Mouse (Mus musculus): ENCODE results near the gene Arhgef11. TPM values are rescaled to one million over a fixed set of nuclear protein-coding genes. Genes with fewer than 3 reads are reported as not detected.

Gene Arhgef11
- polyA plus RNA-seq, 1 experiment from 2014 or later: 6.3 TPM

DNA sequence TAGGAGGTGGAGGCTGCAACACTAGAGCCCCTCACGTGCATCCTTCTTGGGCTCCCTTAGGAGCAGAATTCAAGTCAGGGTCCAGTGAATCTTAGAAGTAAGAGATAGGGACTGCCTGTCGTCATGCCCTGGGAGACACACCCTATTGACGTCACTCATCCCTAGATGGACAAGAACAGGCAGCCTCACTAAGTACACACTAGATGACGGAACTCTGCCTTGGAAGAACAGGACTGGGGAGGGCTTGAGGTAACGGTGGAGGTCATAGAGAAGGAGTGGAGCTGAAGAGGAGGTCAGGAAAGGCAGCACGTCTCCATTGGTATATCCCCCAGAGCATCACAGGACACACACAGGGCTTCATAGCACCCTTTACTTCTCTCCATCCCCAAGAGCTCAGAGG, 111.3 kb downstream of the Arhgef11 start:
- Histone ChIP-seq H3K27me3 (replicated peaks; ENCODE audit: control insufficient read depth, insufficient read depth, low read length) (no peaks in the 10 kb centered on the region), H3K36me3 (ENCODE audit: control insufficient read depth, insufficient read depth, low read length) (peaks cover 6% of the 10 kb centered on the region), H3K9ac (ENCODE audit: low read depth, low read length) (no peak overlapping the region), H3K9me3 (ENCODE audit: control insufficient read depth, low read length) (no peaks in the 10 kb centered on the region), H3K4me2 (no peak overlapping the region), H3K27ac (ENCODE audit: low read depth, low read length) (no peak overlapping the region), H3K4me1 (replicated peaks; ENCODE audit: control insufficient read depth, insufficient read depth, low read length) (no peaks in the 10 kb centered on the region), H3K4me3 (ENCODE audit: low read depth, low read length) (no peak overlapping the region)
- WGBS: 78% methylated on average over 6 of the region's 6 CpGs
- DNase-seq (ENCODE audit: low spot score): no peak
- no peak for ATAC-seq (replicated peaks; ENCODE audit: low FRiP score)

DNA sequence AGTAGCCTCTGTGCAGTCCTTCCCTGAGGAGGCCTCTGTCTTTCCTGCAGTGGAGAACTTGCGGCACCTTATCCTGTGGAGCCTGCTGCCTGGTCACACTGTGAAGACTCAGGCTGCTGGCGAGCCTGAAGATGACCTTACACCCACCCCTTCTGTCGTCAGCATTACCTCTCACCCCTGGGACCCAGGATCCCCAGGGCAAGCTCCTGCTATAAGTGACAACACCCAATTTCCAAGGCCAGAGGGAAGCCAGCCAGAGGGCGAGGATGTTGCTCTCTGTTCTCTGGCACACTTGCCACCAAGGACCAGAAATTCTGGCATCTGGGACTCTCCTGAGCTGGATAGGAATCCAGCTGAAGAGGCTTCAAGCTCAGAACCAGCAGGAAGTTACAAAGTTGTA, 115.7 kb downstream of the Arhgef11 start:
- Histone ChIP-seq H3K27me3 (replicated peaks; ENCODE audit: control insufficient read depth, insufficient read depth, low read length) (no peaks in the 10 kb centered on the region), H3K9ac (ENCODE audit: low read depth, low read length) (no peak overlapping the region), H3K27ac (ENCODE audit: low read depth, low read length) (no peak overlapping the region), H3K9me3 (ENCODE audit: control insufficient read depth, low read length) (no peaks in the 10 kb centered on the region), H3K4me1 (replicated peaks; ENCODE audit: control insufficient read depth, insufficient read depth, low read length) (no peaks in the 10 kb centered on the region), H3K4me2 (no peak overlapping the region), H3K36me3 (ENCODE audit: control insufficient read depth, insufficient read depth, low read length) (peaks cover 11% of the 10 kb centered on the region), H3K4me3 (ENCODE audit: low read depth, low read length) (no peak overlapping the region)
- WGBS: 69% methylated on average over 4 of the region's 4 CpGs
- ATAC-seq (replicated peaks; ENCODE audit: low FRiP score) (no peak), DNase-seq (ENCODE audit: low spot score) (no peak)

DNA sequence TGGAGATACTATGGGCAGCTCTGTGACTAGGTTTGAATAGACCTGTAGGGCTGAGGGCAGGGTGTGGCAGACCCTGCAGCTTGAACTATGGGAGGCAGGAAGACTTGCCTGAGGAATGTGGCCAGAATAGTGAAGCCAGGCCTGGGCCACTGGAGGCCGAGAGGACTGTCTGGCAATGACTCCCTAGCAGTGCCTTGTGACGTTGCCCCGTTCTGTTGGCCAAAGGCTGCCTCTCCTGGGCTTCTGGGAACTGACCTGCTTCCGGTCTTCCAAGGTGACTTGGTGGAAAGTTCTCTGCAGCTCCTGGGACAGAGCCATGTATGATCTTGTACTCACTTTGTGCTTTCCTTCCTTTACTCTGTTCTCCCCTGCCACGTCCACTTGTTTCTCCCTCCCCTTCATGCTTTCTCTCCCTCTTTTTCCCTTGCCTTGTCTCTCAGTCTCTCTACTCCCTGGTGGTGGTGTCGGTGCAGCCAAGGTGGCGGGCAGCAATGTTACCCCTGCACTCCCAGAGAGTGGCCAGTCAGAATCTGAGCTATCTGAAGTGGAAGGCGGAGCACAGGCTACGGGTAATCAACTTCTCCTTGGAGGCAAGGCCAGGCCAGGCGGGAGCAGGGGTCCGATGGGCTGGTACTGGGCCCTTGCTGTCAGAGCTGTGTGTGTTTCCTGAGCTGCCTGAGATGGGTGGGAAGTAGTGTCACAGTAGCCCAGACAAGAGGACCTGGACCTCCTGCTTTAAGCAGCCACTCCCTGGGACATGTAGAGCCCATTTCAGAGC, 116.8 kb downstream of the Arhgef11 start:
- Histone ChIP-seq H3K9me3 (ENCODE audit: control insufficient read depth, low read length) (no peaks in the 10 kb centered on the region), H3K4me2 (no peak overlapping the region), H3K4me1 (replicated peaks; ENCODE audit: control insufficient read depth, insufficient read depth, low read length) (no peaks in the 10 kb centered on the region), H3K36me3 (ENCODE audit: control insufficient read depth, insufficient read depth, low read length) (peaks cover 8% of the 10 kb centered on the region; the same call in 1 of the 2 replicates), H3K27me3 (replicated peaks; ENCODE audit: control insufficient read depth, insufficient read depth, low read length) (no peaks in the 10 kb centered on the region), H3K4me3 (ENCODE audit: low read depth, low read length) (no peak overlapping the region), H3K27ac (ENCODE audit: low read depth, low read length) (no peak overlapping the region), H3K9ac (ENCODE audit: low read depth, low read length) (no peak overlapping the region)
- ATAC-seq (replicated peaks; ENCODE audit: low FRiP score) (no peak), DNase-seq (ENCODE audit: low spot score) (no peak)
- WGBS: 80% methylated on average over 11 of the region's 11 CpGs

DNA sequence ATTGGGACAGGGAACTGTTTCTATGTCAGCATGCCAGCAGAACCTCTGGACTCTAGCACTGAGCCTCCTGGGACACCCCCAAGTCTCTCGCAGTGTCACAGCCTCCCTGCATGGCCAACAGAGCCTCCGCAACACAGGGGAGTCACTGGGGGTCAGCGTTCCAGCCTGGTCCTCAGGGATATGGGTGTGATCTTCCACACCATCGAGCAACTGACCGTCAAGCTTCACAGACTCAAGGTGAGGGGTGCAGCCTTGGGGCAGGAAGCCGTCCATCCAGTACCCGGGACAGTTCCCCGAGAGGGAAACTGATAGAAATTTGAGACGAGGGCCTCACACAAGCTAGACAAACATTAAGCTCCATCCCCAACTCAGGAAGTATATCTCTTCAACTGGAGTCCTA, 118.0 kb downstream of the Arhgef11 start:
- H3K27ac ChIP-seq (ENCODE audit: low read depth, low read length): no peak overlapping the region
- no peaks in the 10 kb centered on the region for H3K27me3 ChIP-seq (replicated peaks; ENCODE audit: control insufficient read depth, insufficient read depth, low read length)
- no peaks in the 10 kb centered on the region for H3K4me1 ChIP-seq (replicated peaks; ENCODE audit: control insufficient read depth, insufficient read depth, low read length)
- H3K9me3 ChIP-seq (ENCODE audit: control insufficient read depth, low read length): no peaks in the 10 kb centered on the region
- 72% methylated on average over 9 of the region's 9 CpGs for WGBS
- H3K4me3 ChIP-seq (ENCODE audit: low read depth, low read length): no peak overlapping the region
- H3K9ac ChIP-seq (ENCODE audit: low read depth, low read length): no peak overlapping the region
- no peak overlapping the region for H3K4me2 ChIP-seq
- DNase-seq (ENCODE audit: low spot score): no peak
- peaks cover 8% of the 10 kb centered on the region; the same call in 1 of the 2 replicates for H3K36me3 ChIP-seq (ENCODE audit: control insufficient read depth, insufficient read depth, low read length)
- no peak for ATAC-seq (replicated peaks; ENCODE audit: low FRiP score)

DNA sequence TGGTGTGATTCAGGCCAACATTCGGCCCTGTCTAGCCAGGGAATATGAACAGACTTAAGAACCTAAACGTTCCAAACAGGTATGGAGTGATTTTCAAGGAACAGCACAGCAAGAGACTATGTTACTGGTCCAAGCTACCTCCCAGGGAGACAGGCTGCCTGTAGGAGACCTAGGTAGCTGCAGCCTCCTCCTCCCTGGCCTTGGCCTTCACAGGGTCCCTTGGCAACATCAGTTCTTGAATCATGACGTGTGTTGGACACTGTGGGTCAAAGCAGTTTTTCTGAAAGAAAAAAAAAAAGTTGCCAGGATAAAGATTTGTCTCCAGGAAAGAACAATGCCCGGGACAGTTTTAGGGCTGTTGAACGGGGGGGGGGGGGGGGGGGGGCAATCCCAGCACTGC, 121.5 kb downstream of the Arhgef11 start:
- 70% methylated on average over 5 of the region's 5 CpGs for WGBS
- H3K36me3 ChIP-seq (ENCODE audit: control insufficient read depth, insufficient read depth, low read length): peaks cover 8% of the 10 kb centered on the region; the same call in 1 of the 2 replicates
- no peak for ATAC-seq (replicated peaks; ENCODE audit: low FRiP score)

DNA sequence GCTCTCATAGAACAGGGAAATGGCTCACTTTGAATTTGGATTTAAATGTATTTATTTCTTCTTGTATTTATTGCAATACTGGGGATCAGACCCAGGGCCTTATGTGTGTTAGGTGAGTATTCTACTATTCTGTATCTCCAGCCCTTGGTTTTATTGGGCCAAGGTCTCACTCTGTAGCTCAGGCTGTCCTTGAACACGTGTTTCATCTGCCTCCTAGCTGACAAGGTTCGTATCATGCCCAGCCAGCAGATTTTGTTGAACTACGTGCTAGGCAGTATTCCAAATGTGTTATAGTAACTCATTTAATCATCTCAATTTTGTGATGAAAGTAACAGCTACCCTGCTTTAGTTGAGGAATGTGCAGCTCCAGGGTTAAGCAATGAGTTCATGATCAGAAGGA, 124.7 kb downstream of the Arhgef11 start:
- Histone ChIP-seq H3K4me2 (no peak overlapping the region), H3K9me3 (ENCODE audit: control insufficient read depth, low read length) (no peaks in the 10 kb centered on the region), H3K9ac (ENCODE audit: low read depth, low read length) (no peak overlapping the region), H3K27ac (ENCODE audit: low read depth, low read length) (no peak overlapping the region), H3K36me3 (ENCODE audit: control insufficient read depth, insufficient read depth, low read length) (no peaks in the 10 kb centered on the region; the same call in 1 of the 2 replicates), H3K4me1 (replicated peaks; ENCODE audit: control insufficient read depth, insufficient read depth, low read length) (peaks cover 4% of the 10 kb centered on the region; the same call in 1 of the 2 replicates), H3K4me3 (ENCODE audit: low read depth, low read length) (no peak overlapping the region), H3K27me3 (replicated peaks; ENCODE audit: control insufficient read depth, insufficient read depth, low read length) (no peaks in the 10 kb centered on the region; the same call in 1 of the 2 replicates)
- ATAC-seq (replicated peaks; ENCODE audit: low FRiP score): no peak
- no peak for DNase-seq (ENCODE audit: low spot score)
- WGBS: 88% methylated on average over 3 of the region's 3 CpGs

More for the DNA sequence above, 121.5 kb downstream of the Arhgef11 start:
- Histone ChIP-seq H3K9ac (ENCODE audit: low read depth, low read length) (no peak overlapping the region), H3K27me3 (replicated peaks; ENCODE audit: control insufficient read depth, insufficient read depth, low read length) (no peaks in the 10 kb centered on the region; the same call in 1 of the 2 replicates), H3K9me3 (ENCODE audit: control insufficient read depth, low read length) (no peaks in the 10 kb centered on the region), H3K4me2 (no peak overlapping the region), H3K27ac (ENCODE audit: low read depth, low read length) (no peak overlapping the region), H3K4me1 (replicated peaks; ENCODE audit: control insufficient read depth, insufficient read depth, low read length) (no peaks in the 10 kb centered on the region), H3K4me3 (ENCODE audit: low read depth, low read length) (no peak overlapping the region)
- DNase-seq (ENCODE audit: low spot score): no peak

DNA sequence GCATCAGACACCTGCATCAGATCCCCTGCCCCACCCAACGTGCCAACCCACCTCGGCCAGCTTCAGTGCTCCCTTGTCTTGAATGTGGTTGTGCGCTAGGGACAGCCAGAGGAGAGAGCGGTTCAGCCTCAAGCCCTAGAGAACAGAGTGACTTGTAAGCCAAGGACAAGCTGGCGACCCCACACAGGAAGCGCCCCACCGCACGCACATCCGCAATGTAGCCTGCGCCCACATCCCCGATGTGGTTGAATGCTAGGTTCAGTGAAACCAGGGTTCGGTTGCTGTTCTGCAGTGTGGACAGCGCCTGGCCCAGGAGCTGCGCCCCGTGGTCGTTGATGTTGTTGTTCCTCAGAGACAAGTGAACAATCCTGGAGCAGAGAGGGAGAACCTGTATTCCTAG, 125.4 kb downstream of the Arhgef11 start:
- Histone ChIP-seq H3K4me2 (no peak overlapping the region), H3K36me3 (ENCODE audit: control insufficient read depth, insufficient read depth, low read length) (no peaks in the 10 kb centered on the region; the same call in 1 of the 2 replicates), H3K27ac (ENCODE audit: low read depth, low read length) (no peak overlapping the region), H3K4me1 (replicated peaks; ENCODE audit: control insufficient read depth, insufficient read depth, low read length) (peaks cover 4% of the 10 kb centered on the region; the same call in 1 of the 2 replicates), H3K9ac (ENCODE audit: low read depth, low read length) (no peak overlapping the region), H3K27me3 (replicated peaks; ENCODE audit: control insufficient read depth, insufficient read depth, low read length) (no peaks in the 10 kb centered on the region; the same call in 1 of the 2 replicates), H3K9me3 (ENCODE audit: control insufficient read depth, low read length) (no peaks in the 10 kb centered on the region), H3K4me3 (ENCODE audit: low read depth, low read length) (no peak overlapping the region)
- 68% methylated on average over 16 of the region's 16 CpGs for WGBS
- no peak for ATAC-seq (replicated peaks; ENCODE audit: low FRiP score)
- no peak for DNase-seq (ENCODE audit: low spot score)

DNA sequence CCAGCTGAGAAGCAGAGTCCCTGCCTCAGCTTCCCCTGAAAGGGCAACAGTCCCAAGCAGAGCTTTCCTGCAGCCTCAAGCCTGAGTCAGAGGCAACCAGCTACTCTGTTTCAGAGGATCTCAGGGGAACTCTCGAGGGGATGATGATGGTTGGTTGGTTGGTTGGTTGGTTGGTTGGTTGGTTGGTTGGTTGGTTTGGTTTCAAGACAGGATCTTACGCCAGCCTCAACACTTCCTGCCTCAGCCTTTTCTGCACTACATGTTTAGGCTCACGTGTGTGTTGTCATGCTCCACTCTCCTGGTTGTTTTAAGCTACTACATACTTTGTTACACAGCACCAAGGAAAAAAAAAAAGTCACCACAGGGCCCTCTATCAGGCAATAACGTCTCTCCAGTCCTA, 126.6 kb downstream of the Arhgef11 start:
- Histone ChIP-seq H3K4me3 (ENCODE audit: low read depth, low read length) (no peak overlapping the region), H3K36me3 (ENCODE audit: control insufficient read depth, insufficient read depth, low read length) (no peaks in the 10 kb centered on the region; the same call in 1 of the 2 replicates), H3K27me3 (replicated peaks; ENCODE audit: control insufficient read depth, insufficient read depth, low read length) (no peaks in the 10 kb centered on the region; the same call in 1 of the 2 replicates), H3K4me2 (no peak overlapping the region), H3K4me1 (replicated peaks; ENCODE audit: control insufficient read depth, insufficient read depth, low read length) (peaks cover 4% of the 10 kb centered on the region; the same call in 1 of the 2 replicates), H3K9me3 (ENCODE audit: control insufficient read depth, low read length) (no peaks in the 10 kb centered on the region), H3K27ac (ENCODE audit: low read depth, low read length) (no peak overlapping the region), H3K9ac (ENCODE audit: low read depth, low read length) (no peak overlapping the region)
- WGBS: 65% methylated on average over 4 of the region's 4 CpGs
- no peak for DNase-seq (ENCODE audit: low spot score)
- ATAC-seq (replicated peaks; ENCODE audit: low FRiP score): no peak

Data from liver, embryonic 11.5 days (tissue).